18 mouse cellular contexts compared by ENCODE assay signal in the genomic region with DNA sequence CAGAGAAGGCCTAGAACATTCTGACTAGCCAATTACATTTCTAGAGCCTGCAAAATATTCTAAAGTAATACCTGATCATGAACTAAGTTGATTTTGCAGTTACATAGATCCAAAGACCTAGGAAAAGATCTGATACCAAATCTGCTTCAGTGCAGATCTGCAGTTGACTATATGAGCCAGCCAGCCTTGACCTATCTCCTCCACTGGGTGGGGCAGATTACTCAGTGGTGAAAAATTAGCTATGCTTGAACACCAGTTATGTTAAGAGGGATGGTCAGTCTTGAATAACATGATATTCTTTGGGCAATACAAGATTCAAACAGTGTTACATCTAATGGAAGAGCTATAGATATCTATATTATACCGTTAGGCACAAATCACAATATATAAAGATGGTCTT.
DNase-seq lines count a peak whose midpoint lies in the region; ATAC-seq and TF ChIP-seq lines count a peak whose summit lies in the region.
"Had no signal": no experiment of that assay in that cellular context is flagged by ENCODE, and none has a peak within 500 bp of the region (broad histone marks: within the 10 kb centered on the region; RNA-seq: fewer than 3 reads in every experiment).

No protein-coding gene starts in this region.

- H3K79me2 ChIP-seq in heart, adult 2 months (replicated peaks; ENCODE audit: control insufficient read depth, insufficient read depth, low read length), result no peaks in the 10 kb centered on the region

- intact Hi-C loops in heart, adult 2 months (cut with DNase I), result no loop called here
- intact Hi-C loops in heart, postnatal 14 days (cut with DNase I), result no loop called here

- TF ChIP-seq CTCF in heart, adult 2 months (IDR thresholded peaks at IDR 0.05), result peak; percentile 39
- TF ChIP-seq CTCF in liver, postnatal 0 days (IDR thresholded peaks at IDR 0.05; ENCODE audit: low read depth), result peak; percentile 31; the same call in 1 of the 2 replicates

- TF ChIP-seq EP300 in heart, adult 2 months (IDR thresholded peaks at IDR 0.05; ENCODE audit: insufficient read depth, low read depth, low read length), result no peak
- TF ChIP-seq EP300 in liver, postnatal 0 days (IDR thresholded peaks at IDR 0.05; ENCODE audit: low read depth), result no peak

- ATAC-seq in liver, postnatal 0 days, result no peak
- no peak for ATAC-seq in liver, embryonic 12.5 days
- 0 out of 2 replicates have a peak, but pooled peaks have one; percentile 66 for ATAC-seq in intestine, embryonic 15.5 days

- no peaks in the 10 kb centered on the region for H3K36me3 ChIP-seq in heart, adult 2 months (ENCODE audit: control insufficient read depth, insufficient read depth, low read length)
- H3K36me3 ChIP-seq in liver, postnatal 0 days (replicated peaks; ENCODE audit: insufficient read depth, low read length), result no peaks in the 10 kb centered on the region
- H3K36me3 ChIP-seq in liver, embryonic 12.5 days, result no peaks in the 10 kb centered on the region
- H3K36me3 ChIP-seq in intestine, embryonic 15.5 days, result no peaks in the 10 kb centered on the region
- H3K36me3 ChIP-seq: kidney, embryonic 15.5 days had no signal

- no peaks in the 10 kb centered on the region for H3K27me3 ChIP-seq in heart, adult 2 months (ENCODE audit: control insufficient read depth, insufficient read depth, low read length)
- no peaks in the 10 kb centered on the region for H3K27me3 ChIP-seq in liver, postnatal 0 days (ENCODE audit: insufficient read depth, low read length)
- no peaks in the 10 kb centered on the region for H3K27me3 ChIP-seq in liver, embryonic 12.5 days (replicated peaks)
- no peaks in the 10 kb centered on the region for H3K27me3 ChIP-seq in intestine, embryonic 15.5 days (replicated peaks)
- H3K27me3 ChIP-seq: forebrain, embryonic 12.5 days; kidney, embryonic 15.5 days; midbrain, embryonic 12.5 days; neural tube, embryonic 12.5 days had no signal

- H3K4me3 ChIP-seq in heart, adult 2 months, result no peak overlapping the region
- no peak overlapping the region for H3K4me3 ChIP-seq in liver, postnatal 0 days (ENCODE audit: low read depth, low read length)
- no peak overlapping the region for H3K4me3 ChIP-seq in liver, embryonic 12.5 days
- no peak overlapping the region for H3K4me3 ChIP-seq in intestine, embryonic 15.5 days (replicated peaks)
- H3K4me3 ChIP-seq: embryonic facial prominence, embryonic 10.5 days; forebrain, embryonic 12.5 days; kidney, embryonic 15.5 days; midbrain, embryonic 12.5 days; neural tube, embryonic 12.5 days had no signal

- peaks cover 2% of the 10 kb centered on the region; the same call in 1 of the 2 replicates for H3K4me1 ChIP-seq in heart, adult 2 months (ENCODE audit: control insufficient read depth, insufficient read depth, low read length)
- H3K4me1 ChIP-seq in liver, postnatal 0 days (ENCODE audit: insufficient read depth), result peaks cover 1% of the 10 kb centered on the region
- 0 out of 2 replicates have a peak, but pooled peaks cover under 1% of the 10 kb centered on the region for H3K4me1 ChIP-seq in liver, embryonic 12.5 days
- no peaks in the 10 kb centered on the region for H3K4me1 ChIP-seq in intestine, embryonic 15.5 days (replicated peaks)
- H3K4me1 ChIP-seq: forebrain, embryonic 12.5 days; midbrain, embryonic 12.5 days; neural tube, embryonic 12.5 days had no signal

- 96% methylated on average over 1 of the region's 1 CpGs for WGBS in heart, adult 2 months
- 90% methylated on average over 1 of the region's 1 CpGs for WGBS in liver, postnatal 0 days (ENCODE audit: insufficient replicate concordance)
- WGBS in liver, embryonic 12.5 days (ENCODE audit: insufficient replicate concordance), result 61% methylated on average over 1 of the region's 1 CpGs
- WGBS in intestine, embryonic 15.5 days, result 100% methylated on average over 1 of the region's 1 CpGs

- peaks cover 4% of the 10 kb centered on the region for H3K9me3 ChIP-seq in liver, postnatal 0 days (ENCODE audit: low read length)
- H3K9me3 ChIP-seq in liver, embryonic 12.5 days (replicated peaks), result no peaks in the 10 kb centered on the region
- no peaks in the 10 kb centered on the region for H3K9me3 ChIP-seq in intestine, embryonic 15.5 days
- H3K9me3 ChIP-seq: forebrain, embryonic 12.5 days had no signal

- H3K9ac ChIP-seq in heart, adult 2 months (ENCODE audit: low read depth, low read length), result no peak overlapping the region
- H3K9ac ChIP-seq in liver, postnatal 0 days (replicated peaks), result no peak overlapping the region
- no peak overlapping the region for H3K9ac ChIP-seq in liver, embryonic 12.5 days
- no peak overlapping the region for H3K9ac ChIP-seq in intestine, embryonic 15.5 days
- H3K9ac ChIP-seq: forebrain, embryonic 12.5 days; kidney, embryonic 15.5 days; midbrain, embryonic 12.5 days; neural tube, embryonic 12.5 days had no signal

- H3K27ac ChIP-seq in heart, adult 2 months, result no peak overlapping the region
- no peak overlapping the region for H3K27ac ChIP-seq in liver, postnatal 0 days (ENCODE audit: low read depth)
- no peak overlapping the region for H3K27ac ChIP-seq in liver, embryonic 12.5 days
- no peak overlapping the region for H3K27ac ChIP-seq in intestine, embryonic 15.5 days
- H3K27ac ChIP-seq: embryonic facial prominence, embryonic 10.5 days; forebrain, embryonic 12.5 days; kidney, embryonic 15.5 days; macrophage; midbrain, embryonic 12.5 days; neural tube, embryonic 12.5 days had no signal

- no peak overlapping the region for H3K4me2 ChIP-seq in liver, postnatal 0 days (ENCODE audit: low read depth, low read length)
- H3K4me2 ChIP-seq in liver, embryonic 12.5 days, result no peak overlapping the region
- no peak overlapping the region for H3K4me2 ChIP-seq in intestine, embryonic 15.5 days (replicated peaks)
- H3K4me2 ChIP-seq: forebrain, embryonic 12.5 days; kidney, embryonic 15.5 days; midbrain, embryonic 12.5 days; neural tube, embryonic 12.5 days had no signal

- TF ChIP-seq POLR2A in heart, adult 2 months (IDR thresholded peaks at IDR 0.05; ENCODE audit: insufficient read depth, low read depth, low read length), result no peak

- no peak for DNase-seq in heart, adult 2 months
- no peak for DNase-seq in heart, postnatal 14 days
- DNase-seq in liver, postnatal 0 days, result no peak
- DNase-seq in 416B (ENCODE audit: low read depth), result peak; percentile 45
- DNase-seq in left cerebral cortex, adult 8-10 months (ENCODE audit: low spot score in 2 of 2), result no peak
- DNase-seq: cerebellum, adult 9-10 months; heart, adult 11 months; left cerebral cortex, postnatal 4 days; liver; lung, adult 18-20 months had no signal
